Mouse (Mus musculus): ENCODE measurements around the gene Vmn2r28. TPM values are rescaled to one million over a fixed set of nuclear protein-coding genes. Genes with fewer than 3 reads are reported as not detected.
"Not testable (repeated sequence)": the region's sequence is repeated elsewhere in the genome, so short reads cannot be mapped to it uniquely, and the experiment has no call there.

Vmn2r28 gene
- not detected in 2 replicates for polyA plus RNA-seq (2014; fragmentation: Nextera tagmentation; extraction: Ambion mirVana)

DNA sequence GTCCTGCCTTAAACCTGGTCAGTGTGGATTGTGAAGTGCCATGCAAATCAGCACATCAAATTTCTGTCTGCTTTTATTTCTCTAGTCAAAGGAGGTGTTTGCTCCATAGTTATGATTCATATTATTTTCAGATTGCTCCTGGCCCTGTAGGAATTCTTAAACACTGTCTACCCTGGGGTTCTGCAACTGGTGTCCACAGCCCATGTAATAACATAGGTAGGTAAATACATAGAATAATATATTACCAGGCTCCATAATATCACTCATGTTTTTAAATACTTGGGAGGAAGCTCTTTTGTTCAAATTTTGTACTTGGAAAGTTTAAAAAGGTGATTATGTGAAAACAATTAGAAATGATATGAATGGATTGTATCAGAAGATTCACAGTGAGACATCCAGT is at the start of gene Vmn2r28:
TSS of gene Vmn2r28 (minus strand) at position 101 of the 400 bp plus-strand sequence.
- H3K4me3 ChIP-seq (ENCODE audit: low read depth, low read length); H3K27me3 ChIP-seq (ENCODE audit: control insufficient read depth, insufficient read depth, low read length); H3K36me3 ChIP-seq (ENCODE audit: control insufficient read depth, insufficient read depth, low read length); H3K4me1 ChIP-seq (ENCODE audit: control insufficient read depth, insufficient read depth, low read length); ATAC-seq (ENCODE audit: insufficient number of reproducible peaks, insufficient read depth, low FRiP score, low read depth); H3K9me3 ChIP-seq (ENCODE audit: control insufficient read depth, low read depth, low read length); H3K9ac ChIP-seq (replicated peaks; ENCODE audit: low read depth, low read length); H3K4me2 ChIP-seq (replicated peaks; ENCODE audit: low read depth, low read length); H3K27ac ChIP-seq (ENCODE audit: low read length): not testable (repeated sequence)

DNA sequence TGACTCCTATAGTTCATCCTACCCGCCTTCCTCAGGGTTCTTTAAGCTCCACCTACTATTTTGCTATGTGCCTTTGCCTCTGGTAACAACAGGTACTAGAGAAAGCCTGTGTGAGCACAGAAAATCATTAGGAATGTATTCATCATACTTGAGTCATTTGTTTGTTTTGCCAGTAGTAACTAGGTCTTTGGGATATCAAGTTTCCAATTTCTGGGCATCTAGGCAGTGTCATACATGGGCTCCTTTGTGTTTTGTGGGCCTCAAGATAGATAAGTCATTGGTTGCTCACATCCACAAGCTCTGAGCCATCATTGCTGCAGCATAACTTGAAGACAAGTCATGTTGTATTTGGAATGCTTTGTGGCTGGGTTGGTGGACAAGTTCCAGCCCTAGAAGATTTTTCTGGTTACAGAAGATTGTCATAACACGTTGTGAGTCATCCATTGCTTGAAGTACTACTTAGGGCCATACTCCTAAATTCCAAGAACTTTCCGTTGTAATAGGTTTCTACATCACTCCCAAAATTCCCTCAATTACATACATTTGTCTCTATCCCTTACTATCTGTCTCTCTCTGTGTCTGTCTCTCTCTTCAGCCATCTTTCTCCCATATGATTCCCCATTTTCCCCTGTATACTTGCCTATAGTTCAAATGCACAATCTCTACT is 47.1 kb upstream of the Vmn2r28 start:
- H3K4me2 ChIP-seq (replicated peaks; ENCODE audit: low read depth, low read length); H3K9me3 ChIP-seq (ENCODE audit: control insufficient read depth, low read depth, low read length); H3K36me3 ChIP-seq (ENCODE audit: control insufficient read depth, insufficient read depth, low read length); H3K4me1 ChIP-seq (ENCODE audit: control insufficient read depth, insufficient read depth, low read length); H3K4me3 ChIP-seq (ENCODE audit: low read depth, low read length); H3K27me3 ChIP-seq (ENCODE audit: control insufficient read depth, insufficient read depth, low read length); ATAC-seq (ENCODE audit: insufficient number of reproducible peaks, insufficient read depth, low FRiP score, low read depth); H3K9ac ChIP-seq (replicated peaks; ENCODE audit: low read depth, low read length); H3K27ac ChIP-seq (ENCODE audit: low read length): not testable (repeated sequence)
- WGBS = 54% methylated on average over 3 of the region's 3 CpGs

DNA sequence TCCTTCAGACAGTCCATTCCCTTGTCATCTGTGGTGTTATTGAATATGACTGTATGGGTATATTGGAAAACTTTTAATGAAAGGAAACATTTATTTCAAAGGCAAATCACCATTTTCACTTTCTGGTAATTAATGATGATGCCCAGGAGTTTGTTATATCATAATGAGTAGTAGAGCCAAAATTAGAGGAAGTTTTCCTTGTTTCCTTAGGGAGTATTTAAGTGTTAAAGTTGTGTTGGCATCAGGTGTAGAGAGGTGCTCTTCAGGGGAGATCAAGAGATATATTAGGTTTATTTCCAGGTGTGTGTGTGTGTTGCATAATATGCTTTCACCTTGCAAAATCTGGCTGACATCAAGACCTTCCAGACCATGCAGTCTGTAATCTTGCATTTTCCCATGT is 37.1 kb downstream of the Vmn2r28 start, which contains the start of gene Vmn1r59:
TSS of gene Vmn1r59 (minus strand) at position 101 of the 400 bp plus-strand sequence.
- no peak within 1 kb of the TSS for H3K9ac ChIP-seq (replicated peaks; ENCODE audit: low read depth, low read length)

DNA sequence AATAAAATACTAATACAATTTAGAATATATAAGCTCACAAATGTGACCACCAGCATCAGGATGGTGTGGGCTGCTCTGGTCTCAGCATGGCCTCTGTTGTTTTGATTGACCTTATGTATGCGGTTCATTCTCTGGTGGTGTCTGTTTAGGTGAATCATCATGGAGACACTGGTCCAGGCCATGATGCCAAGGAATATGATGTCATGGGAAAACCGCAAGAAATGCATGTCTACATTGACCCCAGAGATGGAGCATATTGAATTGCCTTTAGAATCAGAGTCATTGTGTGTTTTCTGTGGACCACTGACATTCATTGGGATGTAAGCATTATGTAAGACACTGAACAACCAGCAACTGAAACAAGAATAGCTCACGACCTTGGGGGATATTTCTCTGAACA is 39.7 kb downstream of the Vmn2r28 start:
- not testable (repeated sequence) for H3K4me1 ChIP-seq (ENCODE audit: control insufficient read depth, insufficient read depth, low read length); H3K4me3 ChIP-seq (ENCODE audit: low read depth, low read length); H3K27me3 ChIP-seq (ENCODE audit: control insufficient read depth, insufficient read depth, low read length); H3K9me3 ChIP-seq (ENCODE audit: control insufficient read depth, low read depth, low read length); H3K27ac ChIP-seq (ENCODE audit: low read length); H3K9ac ChIP-seq (replicated peaks; ENCODE audit: low read depth, low read length); H3K4me2 ChIP-seq (replicated peaks; ENCODE audit: low read depth, low read length); H3K36me3 ChIP-seq (ENCODE audit: control insufficient read depth, insufficient read depth, low read length); ATAC-seq (ENCODE audit: insufficient number of reproducible peaks, insufficient read depth, low FRiP score, low read depth)
- 68% methylated on average over 3 of the region's 3 CpGs for whole genome bisulfite sequencing

More for the DNA sequence above, 37.1 kb downstream of the Vmn2r28 start, which contains the start of gene Vmn1r59:
- no peak within 1 kb of the TSS for H3K4me3 ChIP-seq (ENCODE audit: low read depth, low read length)
- ATAC-seq (ENCODE audit: insufficient number of reproducible peaks, insufficient read depth, low FRiP score, low read depth) = no peak
- no peak within 1 kb of the TSS for H3K4me2 ChIP-seq (replicated peaks; ENCODE audit: low read depth, low read length)
- no peaks in the 10 kb centered on the region for H3K27me3 ChIP-seq (ENCODE audit: control insufficient read depth, insufficient read depth, low read length)
- H3K36me3 ChIP-seq (ENCODE audit: control insufficient read depth, insufficient read depth, low read length) = no peaks in the 10 kb centered on the region
- no peak within 1 kb of the TSS for H3K27ac ChIP-seq (ENCODE audit: low read length)
- H3K9me3 ChIP-seq (ENCODE audit: control insufficient read depth, low read depth, low read length) = no peaks in the 10 kb centered on the region
- H3K4me1 ChIP-seq (ENCODE audit: control insufficient read depth, insufficient read depth, low read length) = no peaks in the 10 kb centered on the region

DNA sequence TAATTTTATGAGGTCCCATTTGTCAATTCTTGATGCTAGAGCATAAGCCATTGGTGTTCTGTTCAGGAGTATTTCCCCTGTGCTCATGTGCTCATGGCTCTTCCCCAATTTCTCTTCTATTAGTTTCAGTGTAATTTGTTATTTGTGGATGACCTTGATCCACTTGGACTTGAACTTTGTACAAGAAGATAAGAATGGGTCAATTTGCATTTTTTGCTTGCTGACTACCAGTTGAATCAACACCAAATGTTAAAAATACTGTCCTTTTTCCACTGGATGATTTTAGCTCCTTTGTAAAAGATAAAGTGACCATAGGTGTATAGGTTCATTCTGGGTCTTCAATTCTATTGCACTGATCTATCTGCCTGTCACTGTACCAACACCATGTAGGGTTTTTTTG is 45.1 kb downstream of the Vmn2r28 start:
- no peak for ATAC-seq (ENCODE audit: insufficient number of reproducible peaks, insufficient read depth, low FRiP score, low read depth)

More for the DNA sequence above, 45.1 kb downstream of the Vmn2r28 start:
- H3K9me3 ChIP-seq (ENCODE audit: control insufficient read depth, low read depth, low read length) = no peaks in the 10 kb centered on the region
- H3K9ac ChIP-seq (replicated peaks; ENCODE audit: low read depth, low read length) = no peak overlapping the region
- H3K4me1 ChIP-seq (ENCODE audit: control insufficient read depth, insufficient read depth, low read length) = no peaks in the 10 kb centered on the region
- H3K27me3 ChIP-seq (ENCODE audit: control insufficient read depth, insufficient read depth, low read length) = no peaks in the 10 kb centered on the region
- H3K27ac ChIP-seq (ENCODE audit: low read length) = no peak overlapping the region
- no peak overlapping the region for H3K4me2 ChIP-seq (replicated peaks; ENCODE audit: low read depth, low read length)
- no peaks in the 10 kb centered on the region for H3K36me3 ChIP-seq (ENCODE audit: control insufficient read depth, insufficient read depth, low read length)
- H3K4me3 ChIP-seq (ENCODE audit: low read depth, low read length) = no peak overlapping the region

Other genes starting within 250 kb of the Vmn2r28 start
- gene Gm5065, start 143.4 kb downstream of the Vmn2r28 start, polyA plus RNA-seq (2014; fragmentation: Nextera tagmentation; extraction: Ambion mirVana) = not detected in 2 replicates
- not detected in 2 replicates for gene Nlrp2, start 142.9 kb downstream of the Vmn2r28 start, polyA plus RNA-seq (2014; fragmentation: Nextera tagmentation; extraction: Ambion mirVana)
- not detected in 2 replicates for gene Vmn1r58, start 80.6 kb downstream of the Vmn2r28 start, polyA plus RNA-seq (2014; fragmentation: Nextera tagmentation; extraction: Ambion mirVana)
- gene Vmn1r59, start 37.2 kb downstream of the Vmn2r28 start, polyA plus RNA-seq (2014; fragmentation: Nextera tagmentation; extraction: Ambion mirVana) = not detected in 2 replicates
- not detected in 2 replicates for gene Vmn1r60, start 53.4 kb upstream of the Vmn2r28 start, polyA plus RNA-seq (2014; fragmentation: Nextera tagmentation; extraction: Ambion mirVana)
- gene Vmn1r61, start 119.3 kb upstream of the Vmn2r28 start, polyA plus RNA-seq (2014; fragmentation: Nextera tagmentation; extraction: Ambion mirVana) = not detected in 2 replicates
- not detected in 2 replicates for gene Vmn1r62, start 179.7 kb upstream of the Vmn2r28 start, polyA plus RNA-seq (2014; fragmentation: Nextera tagmentation; extraction: Ambion mirVana)

Data from stomach, embryonic 14.5 days (tissue).